Mouse (Mus musculus) cortical plate, adult 2 months (tissue): ENCODE measurements around the gene Lmntd2.

Experiments
- CTCF ChIP-seq: fragments of 200-500 bp; IDR thresholded peaks from 2 replicates; pipeline ENCODE4 v1.5.1; 2011; ENCODE audit warnings: mild to moderate bottlenecking, control low read depth, low read length; ENCODE audit not compliant: insufficient read depth; ENCODE audit errors: extremely low read depth
- POLR2A ChIP-seq: fragments of 200-500 bp; IDR thresholded peaks from 2 replicates; pipeline ENCODE4 v1.6.1; 2011; ENCODE audit warnings: mild to moderate bottlenecking, low read length, control low read depth; ENCODE audit not compliant: insufficient read depth; ENCODE audit errors: extremely low read depth

- no peak for TF ChIP-seq POLR2A
- TF ChIP-seq CTCF = no peak
These were observed 25.1 kb downstream of the Lmntd2 start for GRCm38 (mm10) chr7:141188733-141189132.
